ENCODE assay signal across 12 mouse cellular contexts in genomic region chr4:149182755-149183154, GRCm38 (mm10). TPM values are rescaled to one million over a fixed set of nuclear protein-coding genes. Genes with fewer than 3 reads are reported as not detected.
DNase-seq lines count a peak whose midpoint lies in the region; ATAC-seq and TF ChIP-seq lines count a peak whose summit lies in the region.
"Had no signal": no experiment of that assay in that cellular context is flagged by ENCODE, and none has a peak within 500 bp of the region (broad histone marks: within the 10 kb centered on the region; RNA-seq: fewer than 3 reads in every experiment).

No protein-coding gene starts in this region.

- no peaks in the 10 kb centered on the region for H3K9me3 ChIP-seq in heart, embryonic 11.5 days (replicated peaks; ENCODE audit: control insufficient read depth, low read length)
- no peaks in the 10 kb centered on the region for H3K9me3 ChIP-seq in E14TG2a.4 (ENCODE audit: low read length)
- H3K9me3 ChIP-seq in embryonic facial prominence, embryonic 10.5 days: no peaks in the 10 kb centered on the region
- H3K9me3 ChIP-seq: heart, embryonic 13.5 days; neural tube, embryonic 12.5 days had no signal

- H3K4me3 ChIP-seq in heart, embryonic 11.5 days (ENCODE audit: low read depth, low read length): no peak overlapping the region
- no peak overlapping the region for H3K4me3 ChIP-seq in E14TG2a.4 (replicated peaks; ENCODE audit: low read length)
- H3K4me3 ChIP-seq in cortical plate, adult 2 months (ENCODE audit: insufficient read depth, low read length): no peak overlapping the region
- H3K4me3 ChIP-seq in embryonic facial prominence, embryonic 10.5 days: no peak overlapping the region
- H3K4me3 ChIP-seq: erythroblast, embryonic 14.5 days; heart, embryonic 13.5 days; neural tube, embryonic 12.5 days had no signal

- TF ChIP-seq CTCF in E14TG2a.4 (conservative IDR thresholded peaks at IDR 0.05; ENCODE audit: low read length): peak; percentile 69
- TF ChIP-seq CTCF in cortical plate, adult 2 months (IDR thresholded peaks at IDR 0.05; ENCODE audit: extremely low read depth, insufficient read depth, low read length): peak; percentile 46

- no peak for TF ChIP-seq POLR2A in cortical plate, adult 2 months (IDR thresholded peaks at IDR 0.05; ENCODE audit: extremely low read depth, insufficient read depth, low read length)

- intact Hi-C loops in heart, postnatal 10 days (cut with DNase I): no loop called here

- no peaks in the 10 kb centered on the region for H3K27me3 ChIP-seq in heart, embryonic 11.5 days (ENCODE audit: control insufficient read depth, insufficient read depth, low read length)
- no peaks in the 10 kb centered on the region for H3K27me3 ChIP-seq in E14TG2a.4 (ENCODE audit: insufficient read depth, low read length)
- H3K27me3 ChIP-seq in embryonic facial prominence, embryonic 10.5 days (replicated peaks; ENCODE audit: low read depth, poor library complexity, severe bottlenecking): no peaks in the 10 kb centered on the region
- H3K27me3 ChIP-seq: heart, embryonic 13.5 days; neural tube, embryonic 12.5 days had no signal

- 0 out of 2 replicates have a peak, but pooled peaks cover 5% of the 10 kb centered on the region for H3K4me1 ChIP-seq in heart, embryonic 11.5 days (ENCODE audit: control insufficient read depth, insufficient read depth, low read length)
- H3K4me1 ChIP-seq in E14TG2a.4 (replicated peaks; ENCODE audit: low read depth, low read length): peaks cover 23% of the 10 kb centered on the region
- H3K4me1 ChIP-seq in cortical plate, adult 2 months (ENCODE audit: control insufficient read depth, insufficient read depth, low read length): no peaks in the 10 kb centered on the region
- peaks cover 17% of the 10 kb centered on the region for H3K4me1 ChIP-seq in embryonic facial prominence, embryonic 10.5 days
- H3K4me1 ChIP-seq: heart, embryonic 13.5 days; neural tube, embryonic 12.5 days had no signal

- H3K9ac ChIP-seq in heart, embryonic 11.5 days (ENCODE audit: low read depth, low read length): no peak overlapping the region
- H3K9ac ChIP-seq: heart, embryonic 13.5 days; neural tube, embryonic 12.5 days had no signal

- no peak overlapping the region for H3K4me2 ChIP-seq in heart, embryonic 11.5 days
- H3K4me2 ChIP-seq: heart, embryonic 13.5 days; neural tube, embryonic 12.5 days had no signal

- H3K27ac ChIP-seq in heart, embryonic 11.5 days (ENCODE audit: low read depth, low read length): no peak overlapping the region
- H3K27ac ChIP-seq in cortical plate, adult 2 months (ENCODE audit: insufficient read depth, low read length): no peak overlapping the region
- no peak overlapping the region for H3K27ac ChIP-seq in embryonic facial prominence, embryonic 10.5 days (replicated peaks)
- H3K27ac ChIP-seq: heart, embryonic 13.5 days; neural tube, embryonic 12.5 days had no signal

- WGBS in heart, embryonic 11.5 days (ENCODE audit: insufficient replicate concordance): 52% methylated on average over 4 of the region's 4 CpGs
- WGBS in embryonic facial prominence, embryonic 10.5 days: 49% methylated on average over 4 of the region's 4 CpGs

- no peak for ATAC-seq in heart, embryonic 11.5 days (replicated peaks; ENCODE audit: insufficient number of reproducible peaks, low FRiP score, low TSS enrichment)

- peak; percentile 20 to 37 for DNase-seq in heart, postnatal 10 days
- DNase-seq in 3T3-L1 (ENCODE audit: low read depth, low spot score): peak; percentile 47
- no peak for DNase-seq in embryonic facial prominence, embryonic 10.5 days (ENCODE audit: low spot score)
- no peak for DNase-seq in right cerebral cortex, postnatal 36 days (ENCODE audit: low spot score in 2 of 2)
- no peak for DNase-seq in layer of hippocampus, adult 8-10 months (ENCODE audit: low spot score in 2 of 2)

- peaks cover 9% of the 10 kb centered on the region for H3K36me3 ChIP-seq in heart, embryonic 11.5 days (ENCODE audit: control insufficient read depth, insufficient read depth, low read length)
- H3K36me3 ChIP-seq in E14TG2a.4 (ENCODE audit: insufficient read depth, low read length): peaks cover 58% of the 10 kb centered on the region
- peaks cover 92% of the 10 kb centered on the region for H3K36me3 ChIP-seq in embryonic facial prominence, embryonic 10.5 days (replicated peaks)

RNA-seq across cellular contexts. Expression of gene Pgd, which starts 16.2 kb away (rescaled TPM):
- 10 to 100 TPM; 52.7 to 57.4 TPM for total RNA-seq in heart, postnatal 10 days (2021)
- polyA plus RNA-seq in heart, embryonic 11.5 days (2014; fragmentation: Nextera tagmentation; extraction: Ambion mirVana): 37.2 and 37.8 TPM in 2 replicates
- polyA plus RNA-seq in cortical plate, adult 2 months (2012; rRNA removed): 47.8 and 48.5 TPM in 2 replicates
- polyA plus RNA-seq in embryonic facial prominence, embryonic 10.5 days (2016; fragmentation: Nextera tagmentation; extraction: Ambion mirVana): 153 and 164 TPM in 2 replicates
- 10 to 100 TPM; 33.0 to 46.5 (median 40.5) TPM for total RNA-seq in layer of hippocampus, adult 8-10 months (2022)

RNA-seq across cellular contexts. Expression of gene Cenps, which starts 45.3 kb away (rescaled TPM):
- total RNA-seq in heart, postnatal 10 days (2021): 10 to 100 TPM in 1 of 2 experiments, 1 to 10 TPM in 1; 9.7 to 12.2 TPM
- 30.1 and 33.3 TPM in 2 replicates for polyA plus RNA-seq in heart, embryonic 11.5 days (2014; fragmentation: Nextera tagmentation; extraction: Ambion mirVana)
- polyA plus RNA-seq in cortical plate, adult 2 months (2012; rRNA removed): 5.4 and 6.0 TPM in 2 replicates
- polyA plus RNA-seq in embryonic facial prominence, embryonic 10.5 days (2016; fragmentation: Nextera tagmentation; extraction: Ambion mirVana): 60.3 and 62.7 TPM in 2 replicates
- 10 to 100 TPM; 24.7 to 33.6 (median 29.6) TPM for total RNA-seq in layer of hippocampus, adult 8-10 months (2022)

RNA-seq across cellular contexts. Expression of gene Cort, which starts 56.2 kb away (rescaled TPM):
- total RNA-seq in heart, postnatal 10 days (2021): under 1 TPM; 0.42 to 0.55 TPM
- 0.24 and 0.46 TPM in 2 replicates for polyA plus RNA-seq in heart, embryonic 11.5 days (2014; fragmentation: Nextera tagmentation; extraction: Ambion mirVana)
- polyA plus RNA-seq in cortical plate, adult 2 months (2012; rRNA removed): 10.2 and 10.6 TPM in 2 replicates
- polyA plus RNA-seq in embryonic facial prominence, embryonic 10.5 days (2016; fragmentation: Nextera tagmentation; extraction: Ambion mirVana): 0.54 TPM in 1 of 2 replicates, not detected in the other
- 10 to 100 TPM in 2 of 4 experiments, 1 to 10 TPM in 2; 8.6 to 11.8 (median 10.3) TPM for total RNA-seq in layer of hippocampus, adult 8-10 months (2022)
- polyA plus RNA-seq: heart, embryonic 13.5 days; lung, embryonic 16.5 days had no signal

Comparison
In these comparisons a context has a peak if more than half of its experiments do, and no peak if none do; other contexts are left out.
1. DNase-seq: peak in heart, postnatal 10 days (2 of 2) and 3T3-L1 (single experiment); none in embryonic facial prominence, embryonic 10.5 days (single experiment), right cerebral cortex, postnatal 36 days (0 of 2) and layer of hippocampus, adult 8-10 months (0 of 2).